Mouse (Mus musculus) gastrocnemius, adult 18-20 months (tissue): ENCODE data around the gene Aaed1. TPM values are rescaled to one million over a fixed set of nuclear protein-coding genes. Genes with fewer than 3 reads are reported as not detected.
"Not testable (repeated sequence)": the region's sequence is repeated elsewhere in the genome, so short reads cannot be mapped to it uniquely, and the experiment has no call there.

Source experiments
- DNase-seq: peaks from one replicate; pipeline ENCODE4 v3.0.0; 2021; ENCODE audit warnings: low spot score
- total RNA-seq, 2 experiments: library from RNA; stranded (reverse); gene quantifications; 2 replicates each; pipeline ENCODE4 v1.2.3; 2021

Aaed1 gene
- total RNA-seq, 2 experiments from 2014 or later, result 47.3 to 51.5 TPM

DNA sequence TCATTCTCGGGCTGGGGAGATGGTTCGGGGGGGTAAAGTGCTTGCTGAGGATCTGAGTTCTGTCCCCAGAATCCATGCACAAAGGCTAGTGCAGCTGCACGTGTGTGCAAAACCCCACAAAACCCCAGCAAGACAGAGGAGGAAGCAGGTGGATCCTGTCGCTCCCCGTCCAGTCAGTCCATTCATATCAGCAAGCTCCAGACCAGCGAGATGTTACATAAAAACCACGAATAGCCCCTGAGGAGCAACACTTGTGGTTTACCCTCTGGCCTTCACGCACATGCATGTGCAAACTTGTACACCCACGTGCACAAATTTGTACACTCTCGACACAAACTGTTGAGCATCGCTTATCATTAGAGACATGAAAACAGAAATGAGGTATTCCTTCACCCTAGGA lies 2.7 kb downstream of the Aaed1 start:
- no peak for DNase-seq

DNA sequence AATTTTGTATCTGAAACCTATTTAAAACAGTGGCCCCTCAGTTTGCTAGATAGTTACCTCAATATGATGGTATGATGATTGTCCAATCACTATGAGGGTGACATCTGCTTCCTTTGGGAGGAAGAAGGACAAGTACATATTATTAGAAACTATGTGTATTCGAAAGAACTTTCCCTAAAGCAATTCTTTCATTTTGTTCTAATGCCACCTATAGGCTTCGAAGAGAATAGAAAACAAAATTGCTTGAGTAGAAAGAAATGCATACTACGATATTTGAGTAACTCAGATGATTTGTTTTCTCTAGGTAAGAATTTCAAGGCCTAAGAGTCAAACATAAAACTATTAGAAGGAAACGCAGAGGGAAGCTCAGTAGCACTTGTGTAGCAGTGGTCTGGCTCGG lies 3.5 kb downstream of the Aaed1 start:
- no peak for DNase-seq

DNA sequence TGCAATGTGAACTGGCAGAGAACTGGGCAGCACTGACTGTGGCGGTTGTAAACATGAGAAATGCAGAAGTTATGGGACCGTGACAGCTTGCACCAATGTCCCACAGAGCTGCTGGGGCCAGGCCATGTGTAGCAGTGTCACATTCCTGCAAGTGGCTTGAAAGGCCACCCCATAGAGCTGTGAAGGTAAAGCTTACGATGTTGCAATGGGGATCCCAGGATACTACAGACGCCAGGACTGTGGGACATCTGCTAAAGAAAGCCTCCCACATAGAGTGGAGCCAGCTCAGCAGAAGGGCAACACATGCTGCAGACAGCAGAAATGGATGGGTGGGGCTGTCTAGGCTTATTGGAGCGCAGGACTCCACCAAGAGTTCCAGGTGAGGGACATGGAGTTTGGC lies 5.0 kb downstream of the Aaed1 start:
- DNase-seq, result peak; percentile 23

DNA sequence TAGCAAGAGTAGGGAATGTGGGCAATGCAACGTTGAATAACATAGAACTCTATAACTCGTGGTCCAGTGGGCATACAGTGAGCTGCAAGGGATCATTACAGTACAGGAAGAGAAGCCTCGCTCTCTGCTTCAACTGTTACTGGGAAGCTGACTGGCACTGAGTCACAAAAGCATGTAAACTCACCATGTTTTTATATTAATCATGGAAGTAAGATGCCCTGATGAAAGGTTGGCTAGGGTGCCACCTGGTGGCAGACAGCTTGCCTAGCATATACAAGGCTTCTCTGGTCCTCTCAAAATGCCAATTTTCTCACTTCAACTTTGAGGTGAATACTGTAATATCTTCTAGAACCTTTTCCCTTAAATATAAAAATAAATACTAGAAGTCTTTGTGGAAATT lies 6.4 kb downstream of the Aaed1 start:
- peak; percentile 48 for DNase-seq

DNA sequence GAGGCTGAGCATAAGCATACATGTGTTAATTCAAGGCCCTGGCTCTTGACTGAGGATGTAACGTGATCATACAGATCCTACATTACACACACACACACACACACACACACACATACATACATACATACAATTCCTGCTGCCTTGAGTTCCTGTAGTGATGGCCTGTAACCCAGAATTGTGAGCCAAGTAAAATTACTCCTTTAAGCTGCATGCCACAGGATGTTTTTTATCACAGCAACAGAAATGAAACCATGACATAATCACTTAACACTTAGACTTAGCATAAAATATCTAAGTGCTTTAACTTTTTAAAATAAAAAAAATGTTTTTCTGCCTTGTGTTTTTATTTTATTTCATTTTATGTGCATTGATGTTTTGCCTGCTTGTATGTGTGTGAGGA lies 13.4 kb downstream of the Aaed1 start:
- DNase-seq, result no peak

DNA sequence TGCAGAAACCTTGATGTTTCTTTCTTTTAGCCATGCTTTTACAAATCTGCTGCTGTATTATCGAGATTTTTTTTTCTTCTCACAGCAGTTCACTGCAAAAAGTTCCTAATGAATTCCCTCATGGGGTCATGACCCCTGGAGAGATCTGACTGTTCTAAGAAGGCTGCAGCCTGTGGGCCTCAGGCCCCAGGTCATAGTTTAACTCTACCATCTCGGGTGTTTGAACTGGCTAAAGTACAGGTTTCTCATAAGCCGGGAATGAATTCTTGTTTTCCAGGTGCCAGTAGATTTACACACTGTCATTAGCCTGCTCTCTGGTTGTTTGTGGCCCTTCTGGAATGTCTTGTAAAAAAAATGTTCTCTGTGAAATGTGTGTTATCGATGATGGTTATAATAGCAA lies 25.7 kb downstream of the Aaed1 start:
- DNase-seq, result no peak

DNA sequence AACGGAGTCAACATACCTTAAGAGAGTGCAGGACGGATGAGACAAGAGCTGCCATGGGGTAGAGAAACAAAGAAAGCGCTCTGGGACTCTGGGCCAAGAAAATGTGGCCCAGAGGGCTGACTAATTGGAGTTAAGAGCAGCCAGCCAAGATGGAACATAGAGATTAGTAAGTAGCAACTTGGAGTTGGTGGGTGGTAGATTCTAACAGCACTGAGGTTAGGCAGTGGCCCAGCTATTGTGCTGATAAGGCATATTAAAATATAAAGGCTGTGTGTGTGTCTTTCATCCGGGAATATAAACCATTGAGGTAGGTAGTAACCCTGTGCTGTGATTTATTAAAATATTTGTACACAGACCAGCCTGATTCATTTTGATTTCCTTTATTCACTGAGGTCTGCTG lies 26.2 kb downstream of the Aaed1 start:
- no peak for DNase-seq

DNA sequence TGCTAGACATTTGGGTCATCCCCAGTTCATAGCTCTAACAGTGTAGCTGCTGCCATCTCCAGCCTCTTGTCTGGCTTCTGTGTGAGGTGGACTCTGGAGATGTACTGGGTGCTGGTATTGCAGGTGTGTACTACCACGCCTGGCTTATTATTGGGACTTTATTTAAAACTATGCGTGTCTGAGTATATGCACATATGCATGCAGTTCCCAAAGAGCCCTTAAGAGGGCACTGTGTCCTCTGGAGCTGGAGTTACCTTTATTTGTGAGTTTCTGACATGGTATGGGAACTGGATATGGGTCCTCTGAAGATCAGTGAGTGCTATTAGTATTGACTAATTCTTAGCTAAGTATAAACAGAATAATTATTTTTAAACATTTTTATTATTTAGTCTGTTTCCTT lies 27.8 kb downstream of the Aaed1 start:
- DNase-seq, result no peak

DNA sequence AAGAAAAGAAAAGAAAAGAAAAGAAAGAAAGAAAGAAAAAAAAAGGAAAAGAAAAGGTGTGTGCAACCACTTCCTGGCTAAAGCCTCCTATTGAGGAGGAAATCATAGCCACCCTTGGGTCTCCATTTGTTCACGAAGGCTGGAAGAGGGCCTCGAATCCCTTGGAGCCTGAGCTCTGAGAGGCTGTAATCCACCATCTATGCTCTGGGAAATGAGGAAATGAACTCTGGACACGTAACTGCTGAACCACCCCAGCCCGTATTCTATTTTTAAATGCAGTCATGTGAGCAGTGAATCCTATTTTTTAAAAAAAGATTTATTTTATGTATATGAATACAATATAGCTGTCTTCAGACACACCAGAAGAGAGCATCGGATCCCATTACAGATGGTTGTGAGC lies 31.6 kb downstream of the Aaed1 start:
- no peak for DNase-seq

DNA sequence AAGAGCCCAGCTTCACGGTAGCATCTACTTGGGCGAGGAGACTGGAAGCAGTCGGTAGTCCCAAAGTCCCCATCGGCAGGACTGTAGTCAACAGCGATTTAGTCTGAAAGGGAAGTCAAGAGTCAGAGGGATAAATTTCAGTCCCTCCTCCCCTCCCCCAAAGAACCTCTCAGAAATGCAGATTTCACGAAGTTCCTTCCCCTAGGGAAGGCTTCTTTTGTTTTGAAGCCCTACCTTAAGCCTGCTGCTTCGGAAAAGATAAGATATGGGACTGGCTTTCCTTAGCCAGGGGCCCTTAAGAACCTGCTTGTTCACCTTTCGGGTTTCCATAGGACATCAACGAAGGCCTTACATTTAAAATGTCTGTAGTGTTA lies 36.8 kb downstream of the Aaed1 start:
- DNase-seq, result no peak

DNA sequence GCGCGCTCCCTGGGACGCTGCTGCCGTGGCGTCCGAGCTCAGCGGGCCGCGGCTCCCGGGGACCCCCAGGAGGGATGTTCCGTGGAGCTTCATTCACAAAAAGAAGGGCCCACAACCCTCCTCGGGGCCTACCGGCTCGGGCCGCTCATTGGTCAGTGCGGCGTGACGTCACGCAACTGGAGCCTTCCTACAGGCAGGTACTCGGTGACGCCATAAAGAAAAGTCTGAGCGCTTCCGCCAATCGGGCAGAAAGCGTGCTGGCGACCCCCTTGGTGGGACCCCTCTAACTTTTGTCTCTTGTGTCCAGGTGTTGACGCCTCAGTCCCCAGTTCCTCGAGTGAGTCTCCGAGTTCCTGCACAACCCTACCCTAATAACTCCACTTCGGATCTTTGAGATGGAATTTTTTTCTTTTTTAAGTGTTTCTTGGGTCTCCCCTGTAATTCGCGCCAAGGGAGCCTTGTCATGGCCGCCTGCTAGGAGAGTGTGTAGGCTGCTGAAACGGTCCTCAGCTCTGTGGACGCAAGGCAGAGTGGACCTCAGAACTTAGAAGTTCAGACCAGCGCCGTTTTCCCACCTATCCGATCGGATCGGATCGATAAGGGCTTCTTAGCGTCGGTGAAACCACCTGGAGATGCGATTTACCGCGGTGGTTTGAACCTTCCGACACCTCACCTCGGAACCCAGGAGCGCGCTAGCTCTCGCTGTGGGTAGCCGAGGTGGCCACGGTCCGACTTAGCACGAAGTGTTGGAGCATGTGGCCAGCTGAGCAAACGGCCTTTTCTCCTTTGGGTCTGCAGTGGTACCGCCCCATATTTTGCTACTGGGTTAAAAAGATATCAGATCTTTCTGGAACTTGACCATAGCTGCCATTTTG lies 37.4 kb downstream of the Aaed1 start, which contains the start of gene Cdc14b:
Cdc14b (minus strand) TSS at position 412 of the 875 bp plus-strand sequence.
- DNase-seq, result peak; percentile 32

DNA sequence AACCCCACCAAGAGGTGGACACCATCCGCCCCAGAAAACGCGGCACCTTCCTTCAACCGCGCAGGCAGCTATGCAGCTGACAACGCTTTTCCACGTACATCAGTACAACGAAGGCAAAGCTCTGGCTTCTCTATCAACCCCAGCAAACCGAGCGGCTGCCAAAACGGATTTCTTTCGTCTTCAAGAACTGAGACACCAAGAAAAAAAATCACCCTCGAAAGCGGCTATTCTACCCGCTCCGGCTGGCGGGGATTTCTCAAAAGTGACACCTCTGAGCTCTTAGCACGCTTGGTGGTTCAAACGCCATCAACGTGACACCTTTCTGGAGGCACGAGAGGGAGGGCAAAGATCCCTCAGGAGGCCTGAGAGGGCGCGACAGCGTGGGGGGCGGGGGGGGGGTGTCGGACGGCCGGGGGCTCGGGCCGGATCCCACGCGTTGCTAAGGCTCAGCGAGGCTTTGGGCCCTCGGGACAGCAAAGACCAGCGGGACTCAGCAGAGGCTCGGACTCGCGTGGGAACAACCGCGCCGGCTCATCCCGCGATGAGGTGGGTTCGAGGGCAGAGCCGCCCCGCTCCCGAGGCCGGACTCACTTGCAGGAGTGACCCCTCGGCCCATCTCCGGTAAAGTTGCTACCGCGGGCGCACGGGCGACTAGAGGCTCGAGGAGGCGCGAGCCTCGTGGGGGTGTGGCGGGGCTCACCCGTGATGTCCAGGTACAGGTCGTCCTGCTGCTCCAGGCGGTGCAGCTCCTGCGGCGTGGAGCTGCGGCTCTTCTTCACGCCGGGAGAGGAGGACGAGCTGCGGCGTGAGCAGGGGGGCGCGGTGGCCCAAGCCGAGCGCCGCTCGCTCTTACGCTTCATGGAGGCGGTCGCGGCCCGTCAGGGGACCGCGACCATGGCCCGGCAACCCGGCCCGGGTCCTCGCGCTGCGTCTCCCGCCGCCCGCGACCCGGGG lies 38.3 kb downstream of the Aaed1 start:
- no peak for DNase-seq

DNA sequence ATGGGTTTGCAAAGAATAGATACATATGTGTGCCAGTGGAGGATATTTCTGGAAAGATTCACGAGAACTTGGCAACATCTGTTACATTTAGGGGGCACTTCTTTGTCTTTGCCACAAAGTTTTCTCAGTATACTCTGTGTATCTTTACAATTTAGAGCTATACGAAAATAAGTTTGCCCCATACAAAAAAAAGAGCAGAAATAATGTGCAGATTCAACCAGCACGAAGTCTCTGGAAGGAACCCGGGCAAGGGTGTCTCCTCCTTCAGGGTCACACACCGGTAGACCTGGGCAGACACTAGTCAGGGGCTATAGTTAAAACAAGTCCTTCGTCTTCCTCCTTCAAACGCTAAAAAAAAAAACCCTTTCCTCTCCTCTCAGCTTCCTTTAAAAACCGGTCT lies 39.2 kb downstream of the Aaed1 start:
- DNase-seq, result no peak

DNA sequence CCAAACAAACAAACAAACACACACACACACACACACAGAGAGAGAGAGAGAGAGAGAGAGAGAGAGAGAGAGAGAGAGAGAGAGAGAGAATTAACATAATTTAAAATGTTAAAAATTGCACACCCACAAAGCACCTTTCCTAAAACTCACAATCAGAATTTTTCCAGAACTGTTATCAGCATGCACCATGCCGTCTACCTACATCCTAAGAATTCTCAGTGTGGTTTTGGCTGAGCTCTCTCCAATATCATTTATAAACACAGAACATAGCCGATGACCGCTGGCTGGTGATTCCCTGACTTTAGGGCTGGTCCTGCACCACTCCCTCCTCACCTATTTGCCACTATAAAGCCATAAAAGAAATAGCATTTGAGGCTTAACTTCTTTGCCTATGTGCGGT lies 44.1 kb downstream of the Aaed1 start:
- no peak for DNase-seq

DNA sequence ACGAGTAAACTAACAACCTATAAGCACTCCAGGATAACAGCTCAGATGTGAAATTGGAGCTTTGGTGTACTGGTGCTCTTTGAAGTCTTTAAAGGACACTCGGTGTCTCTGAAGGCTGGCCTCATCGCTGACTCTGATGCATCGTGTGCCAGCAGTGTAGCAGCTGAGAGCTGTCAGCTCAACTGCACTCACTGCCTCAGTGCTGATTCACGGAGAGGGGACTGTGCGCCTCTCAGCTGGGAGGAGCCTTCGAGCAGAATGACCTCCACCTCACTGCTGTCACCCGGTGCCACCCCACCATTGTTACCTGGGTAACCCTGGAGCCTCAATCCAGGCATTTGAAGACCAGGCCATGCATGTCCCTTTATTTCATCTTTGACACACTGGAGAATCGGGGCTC lies 45.4 kb downstream of the Aaed1 start:
- peak; percentile 63 for DNase-seq

DNA sequence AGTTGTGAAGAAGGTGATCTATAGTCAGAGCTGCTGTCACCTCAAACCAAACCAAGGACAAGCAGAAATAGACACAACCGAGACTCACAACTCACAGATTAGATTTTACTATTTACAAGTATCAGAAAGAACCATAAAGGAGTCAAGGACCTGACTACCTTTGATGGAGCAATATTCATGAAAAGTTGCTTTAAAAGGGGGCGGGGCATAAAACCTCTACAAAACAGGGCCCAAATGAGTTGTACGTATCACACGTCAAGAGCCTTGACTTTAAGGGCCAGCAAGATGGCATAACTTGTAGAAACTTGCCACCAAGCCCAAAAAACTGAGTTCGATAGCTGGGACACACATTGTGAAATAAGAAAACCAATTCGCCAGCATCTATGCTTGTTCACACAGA lies 47.9 kb downstream of the Aaed1 start:
- no peak for DNase-seq

DNA sequence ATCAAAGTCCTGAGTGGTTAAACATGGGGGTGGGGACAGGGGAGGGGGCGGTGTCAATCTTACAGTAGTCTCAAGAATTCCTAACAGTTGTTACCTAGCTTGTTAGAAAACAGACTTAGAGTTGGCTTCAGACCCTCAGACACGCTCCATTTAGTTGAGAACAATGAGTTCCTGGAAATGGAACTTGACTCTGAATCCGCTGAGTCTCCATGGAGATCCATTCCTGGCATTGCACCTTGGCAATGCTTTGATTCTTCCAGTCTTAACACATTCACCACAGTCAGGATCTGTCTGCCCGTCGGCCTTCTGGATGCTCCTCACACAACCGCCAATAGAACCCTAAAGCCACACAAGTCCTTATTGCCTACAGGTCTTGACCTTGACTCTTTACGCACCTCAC lies 52.6 kb downstream of the Aaed1 start:
- no peak for DNase-seq

DNA sequence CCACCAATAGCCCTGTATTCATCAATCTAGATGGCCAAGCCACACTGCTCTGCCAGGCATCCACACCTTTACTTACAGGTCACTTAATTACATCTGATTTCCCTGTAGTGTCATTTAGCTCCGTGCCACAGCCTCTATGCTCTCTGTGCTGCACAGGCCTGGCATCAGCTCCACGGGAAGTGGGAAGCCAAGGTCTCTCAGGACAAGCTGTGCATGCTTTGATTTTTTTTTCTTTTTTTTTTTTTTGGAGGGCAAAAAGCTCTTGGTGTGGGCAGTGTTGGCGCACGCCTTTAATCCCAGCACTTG lies 54.0 kb downstream of the Aaed1 start:
- DNase-seq, result no peak

DNA sequence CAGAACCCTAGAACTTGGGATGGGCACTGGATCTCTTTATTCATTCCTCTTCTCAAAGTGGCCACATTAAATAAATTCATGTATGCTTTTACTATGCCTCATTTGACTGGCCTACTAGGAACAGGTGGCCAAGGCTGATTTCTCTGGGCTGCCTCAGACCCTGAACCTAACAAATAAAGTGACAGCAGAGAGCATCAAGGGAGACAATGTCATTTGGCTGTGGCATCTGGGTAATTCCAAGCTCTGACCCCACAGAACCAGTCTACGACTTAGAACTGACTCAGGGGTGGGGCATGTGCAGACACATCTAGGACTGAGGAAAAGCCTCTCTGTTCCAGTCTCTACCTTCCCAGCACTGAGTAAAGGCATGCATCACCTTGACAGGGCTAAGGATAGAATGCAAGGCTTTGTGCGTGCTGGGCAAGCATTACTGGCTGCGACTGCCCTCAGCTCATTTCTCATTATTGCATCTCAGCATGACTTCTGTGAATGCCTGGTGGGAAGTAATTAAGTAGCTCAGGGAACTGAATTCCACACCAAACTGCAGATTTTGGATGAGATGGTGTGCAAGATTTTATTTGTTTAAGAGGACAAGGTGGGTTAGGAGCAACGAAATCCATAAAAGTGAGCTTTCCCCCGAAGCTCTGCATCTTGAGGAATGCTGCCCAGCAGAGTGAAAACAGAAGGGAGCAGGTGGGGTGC lies 54.5 kb downstream of the Aaed1 start:
- no peak for DNase-seq

DNA sequence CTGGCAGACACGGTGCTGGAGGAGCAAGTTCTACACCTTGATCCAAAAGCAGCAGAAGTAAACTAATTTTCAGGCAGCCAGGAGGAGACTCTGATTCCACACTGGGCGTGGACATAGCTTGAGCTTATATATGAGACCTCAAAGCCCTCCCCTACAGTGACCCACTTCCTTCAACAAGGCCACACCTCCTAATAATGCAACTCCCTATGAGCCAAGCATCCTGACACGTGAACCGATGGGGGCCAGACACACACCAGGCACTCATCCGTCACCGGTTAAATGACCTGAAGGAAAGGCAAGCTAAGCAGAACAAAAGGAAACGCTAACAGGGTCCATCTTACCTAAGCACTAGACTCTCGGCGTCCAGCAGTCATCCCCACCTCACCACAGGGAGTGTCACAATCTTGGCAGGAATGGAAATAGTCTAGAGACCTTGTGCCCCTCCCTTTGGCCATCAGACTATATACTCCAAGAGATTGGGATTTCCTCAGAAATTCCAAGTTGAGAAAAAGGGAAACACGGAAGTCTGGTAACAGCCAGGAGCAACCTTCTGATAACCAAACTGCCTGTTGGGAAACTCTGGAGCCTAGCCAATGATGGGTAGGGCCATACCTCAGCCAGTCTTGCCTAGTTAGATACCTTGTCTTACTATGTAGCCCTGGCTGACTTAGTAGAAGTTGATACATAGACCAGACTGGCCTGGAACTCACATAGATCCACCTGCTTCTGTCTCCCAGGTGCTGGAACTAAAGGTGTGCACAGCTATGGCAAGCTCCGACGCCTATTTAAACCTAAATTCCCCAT lies 55.3 kb downstream of the Aaed1 start:
- no peak for DNase-seq

DNA sequence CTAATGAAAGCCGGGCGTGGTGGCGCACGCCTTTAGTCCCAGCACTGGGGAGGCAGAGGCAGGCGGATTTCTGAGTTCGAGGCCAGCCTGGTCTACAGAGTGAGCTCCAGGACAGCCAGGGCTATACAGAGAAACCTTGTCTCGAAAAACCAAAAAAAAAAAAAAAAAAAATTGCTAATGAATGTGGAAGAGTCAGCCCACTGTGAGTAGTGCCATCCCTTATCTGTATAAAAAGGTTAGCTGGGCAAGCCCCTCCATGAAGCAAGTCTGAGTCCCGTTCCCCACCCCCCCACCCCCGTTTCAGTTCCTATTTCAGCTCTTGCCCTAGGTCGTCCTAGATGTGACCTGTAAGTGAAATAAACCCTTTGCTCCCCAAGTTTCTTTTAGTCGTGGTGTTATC lies 58.3 kb downstream of the Aaed1 start:
- DNase-seq, result not testable (repeated sequence)
